ENCODE assay signal across 14 mouse cellular contexts in genomic region chr10:84465511-84465910, GRCm38 (mm10).
"Had no signal": no experiment of that assay in that cellular context is flagged by ENCODE, and none has a peak within 500 bp of the region (broad histone marks: within the 10 kb centered on the region; RNA-seq: fewer than 3 reads in every experiment).

No protein-coding gene starts in this region.

- ATAC-seq: liver, embryonic 12.5 days had no signal

- DNase-seq: kidney, postnatal 14 days; layer of hippocampus, adult 9-11 months; layer of hippocampus, postnatal 36 days; lung, embryonic 14.5 days; lung, postnatal 14 days; midbrain, embryonic 14.5 days; retina, postnatal 1 day; thymus, adult 2 months; thymus, postnatal 25 days had no signal

- H3K9me3 ChIP-seq: kidney, embryonic 15.5 days; limb, embryonic 15.5 days; liver, embryonic 12.5 days; neural tube, embryonic 13.5 days; stomach, embryonic 15.5 days had no signal

- H3K4me3 ChIP-seq: kidney, embryonic 15.5 days; limb, embryonic 15.5 days; liver, embryonic 12.5 days; neural tube, embryonic 13.5 days; stomach, embryonic 15.5 days had no signal

- H3K4me1 ChIP-seq: liver, embryonic 12.5 days; neural tube, embryonic 13.5 days; stomach, embryonic 15.5 days had no signal

- H3K27ac ChIP-seq: kidney, embryonic 15.5 days; limb, embryonic 15.5 days; liver, embryonic 12.5 days; neural tube, embryonic 13.5 days; stomach, embryonic 15.5 days had no signal

- H3K4me2 ChIP-seq: kidney, embryonic 15.5 days; limb, embryonic 15.5 days; liver, embryonic 12.5 days; lung, embryonic 14.5 days; neural tube, embryonic 13.5 days; stomach, embryonic 15.5 days had no signal

- H3K36me3 ChIP-seq: kidney, embryonic 15.5 days; limb, embryonic 15.5 days; liver, embryonic 12.5 days; neural tube, embryonic 13.5 days; stomach, embryonic 15.5 days had no signal

- H3K27me3 ChIP-seq: kidney, embryonic 15.5 days; limb, embryonic 15.5 days; liver, embryonic 12.5 days; neural tube, embryonic 13.5 days; stomach, embryonic 15.5 days had no signal

- H3K9ac ChIP-seq: kidney, embryonic 15.5 days; limb, embryonic 15.5 days; liver, embryonic 12.5 days; lung, embryonic 14.5 days; neural tube, embryonic 13.5 days; stomach, embryonic 15.5 days had no signal
